Mouse (Mus musculus) liver, embryonic 13.5 days (tissue): ENCODE data around the gene Mlx. TPM values are rescaled to one million over a fixed set of nuclear protein-coding genes. Genes with fewer than 3 reads are reported as not detected.

Source experiments
- microRNA-seq: library from miRNA; unstranded; fragments of <30 nt; microRNA quantifications from one replicate; pipeline ENCODE4, GENCODE M21; 2016
- polyA plus RNA-seq: library from polyadenylated mRNA; unstranded; fragments of >200 nt; fragmentation: Nextera tagmentation; extraction: Ambion mirVana; gene quantifications from 2 replicates; pipeline ENCODE4 v1.2.1, GENCODE M21; 2015

Gene Mlx
- polyA plus RNA-seq, 1 experiment from 2014 or later: 32.5 TPM

Small RNAs within 50 kb of the gene (microRNA-seq; reads per million reads assigned to microRNA genes)
- not detected for gene Gm27626

Other genes starting within 250 kb of the Mlx start
- gene Stat5b, start 236.6 kb upstream of the Mlx start, polyA plus RNA-seq: 21.1 and 23.8 TPM in 2 replicates
- gene Stat5a, start 227.9 kb upstream of the Mlx start, polyA plus RNA-seq: 11.1 and 14.6 TPM in 2 replicates
- gene Stat3, start 147.7 kb upstream of the Mlx start, polyA plus RNA-seq: 28.5 and 32.8 TPM in 2 replicates
- gene Cavin1, start 116.4 kb upstream of the Mlx start, polyA plus RNA-seq: 25.5 and 26.6 TPM in 2 replicates
- 52.8 and 64.0 TPM in 2 replicates for gene Atp6v0a1, start 77.8 kb upstream of the Mlx start, polyA plus RNA-seq
- 6.0 TPM in 2 replicates for gene Naglu, start 17.3 kb upstream of the Mlx start, polyA plus RNA-seq
- gene Hsd17b1, start 8.9 kb upstream of the Mlx start, polyA plus RNA-seq: 0.14 and 0.24 TPM in 2 replicates
- gene Coasy, start 4.7 kb upstream of the Mlx start, polyA plus RNA-seq: 23.0 and 23.2 TPM in 2 replicates
- gene Psmc3ip, start 8.2 kb downstream of the Mlx start, polyA plus RNA-seq: 26.4 and 27.1 TPM in 2 replicates
- gene Retreg3, start 32.6 kb downstream of the Mlx start, polyA plus RNA-seq: 11.5 and 13.0 TPM in 2 replicates
- 49.7 and 54.4 TPM in 2 replicates for gene Tubg1, start 32.7 kb downstream of the Mlx start, polyA plus RNA-seq
- gene Tubg2, start 68.6 kb downstream of the Mlx start, polyA plus RNA-seq: 0.29 and 0.37 TPM in 2 replicates
- 0.09 and 0.12 TPM in 2 replicates for gene Cntnap1, start 83.2 kb downstream of the Mlx start, polyA plus RNA-seq
- 1.0 and 1.1 TPM in 2 replicates for gene Plekhh3, start 84.1 kb downstream of the Mlx start, polyA plus RNA-seq
- not detected in 2 replicates for gene Ccr10, start 88.2 kb downstream of the Mlx start, polyA plus RNA-seq
- 6.6 and 7.4 TPM in 2 replicates for gene Ezh1, start 139.2 kb downstream of the Mlx start, polyA plus RNA-seq
- 23.4 and 25.4 TPM in 2 replicates for gene Ramp2, start 158.8 kb downstream of the Mlx start, polyA plus RNA-seq
- gene Vps25, start 166.4 kb downstream of the Mlx start, polyA plus RNA-seq: 98.5 and 99.4 TPM in 2 replicates
- gene Wnk4, start 173.3 kb downstream of the Mlx start, polyA plus RNA-seq: 5.5 and 7.9 TPM in 2 replicates
- 0.63 and 0.85 TPM in 2 replicates for gene Cntd1, start 191.7 kb downstream of the Mlx start, polyA plus RNA-seq
- gene Coa3, start 191.8 kb downstream of the Mlx start, polyA plus RNA-seq: 125 TPM in 2 replicates
- 108 and 112 TPM in 2 replicates for gene Becn1, start 215.0 kb downstream of the Mlx start, polyA plus RNA-seq
- 198 and 239 TPM in 2 replicates for gene Psme3, start 228.9 kb downstream of the Mlx start, polyA plus RNA-seq
- gene Aoc2, start 237.8 kb downstream of the Mlx start, polyA plus RNA-seq: 1.2 and 1.3 TPM in 2 replicates
- gene Aoc3, start 243.3 kb downstream of the Mlx start, polyA plus RNA-seq: 0.07 TPM in 1 of 2 replicates, not detected in the other